Mouse (Mus musculus): ENCODE results near the gene Klhl21.

The Klhl21 gene

GRCm38 (mm10) chr4:152008622-152009075, at the start of gene Klhl21:
TSS of gene Klhl21 (plus strand) at chr4:152008803.
- ATAC-seq (ENCODE audit: insufficient number of reproducible peaks, low FRiP score, low TSS enrichment): peak; percentile 81

GRCm38 (mm10) chr4:151959849-151960512, 48.6 kb upstream of the Klhl21 start:
- ATAC-seq (ENCODE audit: insufficient number of reproducible peaks, low FRiP score, low TSS enrichment): no peak

GRCm38 (mm10) chr4:151960513-151960854, 48.1 kb upstream of the Klhl21 start:
- ATAC-seq (ENCODE audit: insufficient number of reproducible peaks, low FRiP score, low TSS enrichment): no peak

GRCm38 (mm10) chr4:151962817-151963216, 45.8 kb upstream of the Klhl21 start:
- no peak for ATAC-seq (ENCODE audit: insufficient number of reproducible peaks, low FRiP score, low TSS enrichment)

GRCm38 (mm10) chr4:151968204-151968921, 40.2 kb upstream of the Klhl21 start:
- no peak for ATAC-seq (ENCODE audit: insufficient number of reproducible peaks, low FRiP score, low TSS enrichment)

- no peak for ATAC-seq (ENCODE audit: insufficient number of reproducible peaks, low FRiP score, low TSS enrichment)
Measured at GRCm38 (mm10) chr4:151972221-151972967, 36.2 kb upstream of the Klhl21 start.

- ATAC-seq (ENCODE audit: insufficient number of reproducible peaks, low FRiP score, low TSS enrichment): no peak
Measured at GRCm38 (mm10) chr4:151975441-151975840, 33.2 kb upstream of the Klhl21 start.

GRCm38 (mm10) chr4:151977748-151978147, 30.9 kb upstream of the Klhl21 start:
- peak; percentile 37; the same call in 1 of the 2 replicates for ATAC-seq (ENCODE audit: insufficient number of reproducible peaks, low FRiP score, low TSS enrichment)

- no peak for ATAC-seq (ENCODE audit: insufficient number of reproducible peaks, low FRiP score, low TSS enrichment)
Measured at GRCm38 (mm10) chr4:151980699-151981098, 27.9 kb upstream of the Klhl21 start.

GRCm38 (mm10) chr4:151981363-151981762, 27.2 kb upstream of the Klhl21 start:
- ATAC-seq (ENCODE audit: insufficient number of reproducible peaks, low FRiP score, low TSS enrichment): peak; percentile 57; the same call in 1 of the 2 replicates

GRCm38 (mm10) chr4:151983043-151983442, 25.6 kb upstream of the Klhl21 start:
- ATAC-seq (ENCODE audit: insufficient number of reproducible peaks, low FRiP score, low TSS enrichment): no peak

GRCm38 (mm10) chr4:151983560-151983959, 25.0 kb upstream of the Klhl21 start:
- no peak for ATAC-seq (ENCODE audit: insufficient number of reproducible peaks, low FRiP score, low TSS enrichment)

GRCm38 (mm10) chr4:151985886-151986285, 22.7 kb upstream of the Klhl21 start:
- ATAC-seq (ENCODE audit: insufficient number of reproducible peaks, low FRiP score, low TSS enrichment): peak; percentile 47; the same call in 1 of the 2 replicates

GRCm38 (mm10) chr4:151986650-151987049, 22.0 kb upstream of the Klhl21 start:
- ATAC-seq (ENCODE audit: insufficient number of reproducible peaks, low FRiP score, low TSS enrichment): no peak

- no peak for ATAC-seq (ENCODE audit: insufficient number of reproducible peaks, low FRiP score, low TSS enrichment)
Measured at GRCm38 (mm10) chr4:151988014-151988341, 20.6 kb upstream of the Klhl21 start.

GRCm38 (mm10) chr4:151988342-151989109, 20.1 kb upstream of the Klhl21 start, which contains the start of gene Thap3:
TSS of gene Thap3 (minus strand) at chr4:151988997.
- peak; percentile 27; the same call in 1 of the 2 replicates for ATAC-seq (ENCODE audit: insufficient number of reproducible peaks, low FRiP score, low TSS enrichment)

- no peak for ATAC-seq (ENCODE audit: insufficient number of reproducible peaks, low FRiP score, low TSS enrichment)
Measured at GRCm38 (mm10) chr4:151989110-151989488, 19.5 kb upstream of the Klhl21 start.

GRCm38 (mm10) chr4:151992091-151992490, 16.5 kb upstream of the Klhl21 start:
- ATAC-seq (ENCODE audit: insufficient number of reproducible peaks, low FRiP score, low TSS enrichment): no peak

- no peak for ATAC-seq (ENCODE audit: insufficient number of reproducible peaks, low FRiP score, low TSS enrichment)
Measured at GRCm38 (mm10) chr4:151993035-151993434, 15.6 kb upstream of the Klhl21 start.
